Mouse (Mus musculus) kidney, adult 2 months (tissue): ENCODE measurements around the gene Ankrd42.

Experiments
- CTCF ChIP-seq: fragments of 200-500 bp; conservative IDR thresholded peaks from 2 replicates; pipeline ENCODE4 v1.5.1; 2011; ENCODE audit warnings: low read depth, mild to moderate bottlenecking, control low read depth, low read length, moderate library complexity, mixed read lengths; ENCODE audit not compliant: insufficient read depth, insufficient read length
- POLR2A ChIP-seq: fragments of 200-500 bp; IDR thresholded peaks from one replicate; pipeline ENCODE4 v1.6.1; 2011; ENCODE audit warnings: low read depth, low read length, control low read depth

- no peak for TF ChIP-seq CTCF
- no peak for TF ChIP-seq POLR2A
Measured at GRCm38 (mm10) chr7:92656386-92656785, 19.4 kb upstream of the Ankrd42 start.
